Mouse (Mus musculus) spleen, postnatal 10 days (tissue): Measurements from ENCODE around the gene Rnf207.

Source experiments
- DNase-seq, 2 experiments: peaks; one replicate each; pipeline ENCODE4 v3.0.0; 2021 to 2022; ENCODE audit warnings: low spot score in 2 of 2

Gene Rnf207

GRCm38 (mm10) chr4:152294188-152294929 lies 24.4 kb downstream of the Rnf207 start:
- no peak for DNase-seq

GRCm38 (mm10) chr4:152292102-152292765 lies 26.6 kb downstream of the Rnf207 start:
- no peak for DNase-seq

GRCm38 (mm10) chr4:152291562-152291961 lies 27.2 kb downstream of the Rnf207 start, which contains the start of gene Hes3:
TSS of gene Hes3 (minus strand) at chr4:152291662.
- DNase-seq = no peak

GRCm38 (mm10) chr4:152290991-152291390 lies 27.8 kb downstream of the Rnf207 start:
- no peak for DNase-seq

GRCm38 (mm10) chr4:152290385-152290784 lies 28.4 kb downstream of the Rnf207 start:
- DNase-seq = no peak

GRCm38 (mm10) chr4:152288398-152288945 lies 30.3 kb downstream of the Rnf207 start:
- no peak for DNase-seq

GRCm38 (mm10) chr4:152287317-152288120 lies 31.3 kb downstream of the Rnf207 start:
- DNase-seq = no peak

- DNase-seq = peak; percentile 46 to 81
Observed at GRCm38 (mm10) chr4:152286887-152287286, 31.9 kb downstream of the Rnf207 start.

GRCm38 (mm10) chr4:152286183-152286582 lies 32.6 kb downstream of the Rnf207 start:
- DNase-seq = no peak

GRCm38 (mm10) chr4:152285505-152285904 lies 33.3 kb downstream of the Rnf207 start:
- peak; percentile 34 to 61 for DNase-seq

GRCm38 (mm10) chr4:152283186-152283950 lies 35.4 kb downstream of the Rnf207 start:
- DNase-seq = peak; percentile 75 to 86

- no peak for DNase-seq
Observed at GRCm38 (mm10) chr4:152282721-152283120, 36.1 kb downstream of the Rnf207 start.

- DNase-seq = no peak
Observed at GRCm38 (mm10) chr4:152281601-152282000, 37.2 kb downstream of the Rnf207 start.

GRCm38 (mm10) chr4:152278986-152279385 lies 39.8 kb downstream of the Rnf207 start:
- no peak for DNase-seq

- no peak for DNase-seq
Observed at GRCm38 (mm10) chr4:152277916-152278315, 40.9 kb downstream of the Rnf207 start.

- no peak for DNase-seq
Observed at GRCm38 (mm10) chr4:152276389-152277347, 42.1 kb downstream of the Rnf207 start.

- DNase-seq = no peak
Observed at GRCm38 (mm10) chr4:152274681-152275131, 44.1 kb downstream of the Rnf207 start.

GRCm38 (mm10) chr4:152273621-152274236 lies 45.1 kb downstream of the Rnf207 start, which contains the start of gene Gpr153:
TSS of gene Gpr153 (plus strand) at chr4:152274232.
- no peak for DNase-seq

GRCm38 (mm10) chr4:152273191-152273590 lies 45.6 kb downstream of the Rnf207 start:
- no peak for DNase-seq
